Mouse (Mus musculus) gastrocnemius, postnatal 36 days (tissue): Measurements from ENCODE around the gene Nod1. TPM values are rescaled to one million over a fixed set of nuclear protein-coding genes. Genes with fewer than 3 reads are reported as not detected.

Source experiments
- DNase-seq, 2 experiments: peaks; one replicate each; pipeline ENCODE4 v3.0.0; 2022
- intact Hi-C: fragments of 180-260 bp; cut with DNase I; formaldehyde crosslinking; loops from one replicate; pipeline ENCODE4 v1.15.1; 2025
- total RNA-seq, 2 experiments: library from RNA; stranded (reverse); gene quantifications; 2 replicates each; pipeline ENCODE4 v1.2.3; 2021

The Nod1 gene
- total RNA-seq, 2 experiments from 2014 or later = 6.1 to 8.2 TPM

- intact Hi-C loops = no loop called here
Observed at GRCm38 (mm10) chr6:54944551-54944950, 27.9 kb downstream of the Nod1 start.

DNA sequence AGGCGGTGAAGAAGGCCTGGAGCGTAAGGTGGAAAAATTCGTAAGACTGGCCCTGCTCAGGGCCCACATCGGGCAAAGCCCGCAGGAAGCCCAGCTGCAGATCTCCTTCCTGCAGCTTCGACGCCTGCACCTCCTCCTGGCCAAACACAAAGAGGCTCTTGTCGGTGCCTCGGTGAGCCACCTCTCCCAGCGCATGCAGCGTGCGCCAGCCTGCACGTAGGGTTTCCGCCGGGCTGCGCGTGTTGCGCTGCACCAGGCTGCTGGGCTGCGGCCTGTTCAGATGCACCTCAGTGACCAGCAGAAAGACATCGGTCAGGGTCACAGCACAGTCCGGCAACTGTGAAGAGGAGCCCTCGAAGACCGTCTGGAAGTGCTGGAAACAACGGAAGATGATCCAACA lies 28.7 kb downstream of the Nod1 start:
- no peak for DNase-seq
- intact Hi-C loops = no loop called here

More at GRCm38 (mm10) chr6:54944551-54944950, 27.9 kb downstream of the Nod1 start:
- DNase-seq = no peak

DNA sequence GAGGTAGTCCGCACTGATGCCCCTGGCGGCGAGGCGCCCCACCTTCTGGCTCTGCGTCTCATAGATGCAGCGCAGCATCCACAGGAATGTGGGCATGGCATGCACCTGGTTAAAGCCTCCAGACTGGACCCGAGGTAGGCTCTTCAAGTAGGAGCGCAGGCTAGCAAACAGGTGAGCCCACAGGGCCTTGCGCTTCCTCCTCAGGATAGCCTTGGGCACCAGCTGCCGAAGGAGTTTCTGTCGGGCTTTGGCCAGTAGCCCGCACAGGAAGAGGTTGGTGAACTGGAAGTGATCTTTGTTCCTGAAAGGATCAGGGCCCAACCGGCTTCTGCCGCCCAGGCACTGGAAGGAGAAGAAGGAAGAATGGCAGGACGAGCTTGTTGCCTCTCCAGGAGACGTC lies 29.1 kb downstream of the Nod1 start:
- intact Hi-C loops = no loop called here
- DNase-seq = no peak

DNA sequence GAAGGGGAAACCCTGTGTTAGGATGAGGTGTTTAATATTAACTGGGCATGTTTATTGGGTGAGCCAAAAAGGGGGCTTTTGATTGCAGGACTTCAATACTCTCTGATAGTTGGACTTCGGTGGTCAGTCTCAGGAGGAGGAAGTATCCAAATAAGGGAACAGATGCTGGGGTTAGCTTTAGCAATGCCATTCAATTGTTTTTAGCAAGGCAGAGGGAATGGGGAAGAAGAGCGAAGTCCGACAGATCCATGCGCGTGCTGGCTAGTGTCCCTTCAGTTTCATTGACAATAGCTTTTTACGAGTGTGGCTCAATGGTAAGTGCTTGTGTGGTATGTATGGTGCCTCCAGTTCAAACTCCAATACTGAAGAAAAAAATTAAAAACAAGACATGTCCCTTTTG lies 31.3 kb downstream of the Nod1 start:
- intact Hi-C loops = no loop called here

DNA sequence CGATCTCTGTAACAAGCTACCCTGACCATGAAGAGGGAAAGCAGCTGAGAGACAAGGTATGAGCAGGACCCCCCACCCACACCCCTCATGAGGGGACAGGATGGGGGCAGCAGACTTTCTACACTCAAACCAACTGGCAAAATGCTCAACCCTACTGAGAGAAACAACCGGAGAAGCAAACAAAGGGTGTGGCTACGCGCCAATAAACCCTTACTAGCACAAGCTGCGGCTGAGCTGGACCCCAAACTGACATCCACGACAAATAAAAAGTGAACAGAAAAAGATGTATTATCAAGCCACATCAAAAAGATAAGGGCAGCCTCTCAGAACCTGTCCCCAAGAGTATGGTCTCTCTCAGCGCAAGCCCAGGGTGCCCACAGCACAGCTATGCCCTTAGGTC lies 32.3 kb downstream of the Nod1 start:
- DNase-seq = no peak
- intact Hi-C loops = no loop called here

More for the DNA sequence above, 31.3 kb downstream of the Nod1 start:
- no peak for DNase-seq

- intact Hi-C loops = no loop called here
Observed at GRCm38 (mm10) chr6:54939631-54940030, 32.8 kb downstream of the Nod1 start.

DNA sequence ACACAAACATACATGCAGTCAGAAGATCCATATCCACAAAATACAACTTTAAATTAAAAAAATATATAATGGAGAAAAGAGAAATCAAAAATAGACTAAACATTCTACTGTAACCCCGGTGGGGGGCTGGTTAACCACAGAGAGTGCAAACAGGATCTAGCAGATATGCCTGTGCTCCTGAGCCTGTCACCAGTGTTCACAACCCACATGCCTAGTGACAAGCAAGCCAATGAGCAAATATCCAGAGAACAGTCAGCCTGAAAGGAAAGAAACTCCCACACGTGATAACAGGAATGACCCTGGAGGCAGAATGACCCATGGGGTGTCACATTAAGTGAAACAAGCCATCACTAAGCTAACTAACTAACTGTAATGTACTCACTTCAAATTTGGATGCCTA lies 35.9 kb downstream of the Nod1 start:
- intact Hi-C loops = no loop called here
- no peak for DNase-seq

More at GRCm38 (mm10) chr6:54939631-54940030, 32.8 kb downstream of the Nod1 start:
- DNase-seq = peak in 1 of 2 experiments; percentile 53

GRCm38 (mm10) chr6:54934930-54935329 lies 37.5 kb downstream of the Nod1 start:
- intact Hi-C loops = loop anchor here (2.0 kb wide), 1 partner anchor 70 kb away; no protein-coding TSS in a partner anchor
- DNase-seq = peak in 1 of 2 experiments; percentile 6

DNA sequence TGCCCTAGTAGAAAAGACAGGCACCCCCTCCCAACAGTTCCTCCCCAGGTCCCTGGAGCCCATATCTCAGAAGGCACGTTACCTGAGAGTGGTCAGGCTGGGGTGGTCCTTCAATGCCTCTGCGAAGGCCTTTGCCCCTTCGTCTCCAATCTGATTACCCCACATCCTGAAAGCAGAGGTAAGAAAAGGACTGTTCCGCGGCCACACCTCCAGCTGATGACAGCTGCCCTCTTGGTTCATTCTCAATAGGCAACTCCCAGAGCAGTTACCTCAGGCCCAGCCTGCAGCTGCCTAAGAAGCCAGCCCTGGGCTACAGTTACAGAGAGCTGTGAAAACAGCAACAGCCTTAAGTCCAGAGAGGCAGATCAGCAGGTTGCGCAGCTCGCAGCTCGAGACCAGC lies 38.1 kb downstream of the Nod1 start:
- intact Hi-C loops = loop anchor here (2.0 kb wide), 1 partner anchor 70 kb away; no protein-coding TSS in a partner anchor
- DNase-seq = no peak

DNA sequence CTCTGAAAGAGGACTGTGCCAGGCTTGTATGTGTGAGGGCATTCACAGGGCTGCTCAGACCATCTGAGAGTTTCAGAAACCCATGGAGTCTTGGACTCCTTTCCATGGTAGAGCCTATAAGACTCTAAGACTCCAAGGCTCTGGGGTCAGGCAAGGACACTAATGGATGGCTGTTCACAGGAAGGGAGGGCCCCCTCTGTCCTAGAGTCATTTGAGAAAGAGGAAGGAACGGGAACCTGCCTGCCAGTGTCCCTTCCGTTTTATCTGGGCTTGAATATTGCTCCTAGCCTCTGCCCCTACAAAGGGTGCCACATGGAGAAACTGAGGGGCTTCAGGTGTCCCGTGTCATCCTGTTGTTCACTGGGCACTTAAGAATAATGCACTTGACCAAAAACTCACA lies 38.5 kb downstream of the Nod1 start:
- no peak for DNase-seq

DNA sequence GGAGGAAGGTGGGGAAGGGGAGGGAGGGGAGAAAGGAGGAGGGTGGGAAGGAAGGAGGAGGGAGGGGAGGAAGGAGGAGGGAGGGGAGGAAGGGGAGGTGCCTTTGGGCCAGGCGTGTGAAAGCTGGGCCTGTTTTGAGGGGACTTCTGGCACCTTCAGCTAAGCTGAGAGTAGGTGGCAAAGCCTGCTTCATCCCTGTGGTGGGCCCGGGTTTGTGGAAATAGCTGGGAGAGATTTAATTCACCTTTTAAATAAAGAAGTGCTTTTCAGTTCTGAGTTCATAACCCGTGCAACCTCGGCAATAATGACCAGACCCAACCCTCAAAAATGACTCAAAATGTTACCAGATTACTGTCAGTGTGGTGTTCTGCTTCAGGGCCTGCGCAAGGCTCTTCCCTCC lies 39.2 kb downstream of the Nod1 start:
- intact Hi-C loops = no loop called here
- no peak for DNase-seq

More for the DNA sequence above, 38.5 kb downstream of the Nod1 start:
- intact Hi-C loops = loop anchor here (2.0 kb wide), 1 partner anchor 71 kb away; no protein-coding TSS in a partner anchor

DNA sequence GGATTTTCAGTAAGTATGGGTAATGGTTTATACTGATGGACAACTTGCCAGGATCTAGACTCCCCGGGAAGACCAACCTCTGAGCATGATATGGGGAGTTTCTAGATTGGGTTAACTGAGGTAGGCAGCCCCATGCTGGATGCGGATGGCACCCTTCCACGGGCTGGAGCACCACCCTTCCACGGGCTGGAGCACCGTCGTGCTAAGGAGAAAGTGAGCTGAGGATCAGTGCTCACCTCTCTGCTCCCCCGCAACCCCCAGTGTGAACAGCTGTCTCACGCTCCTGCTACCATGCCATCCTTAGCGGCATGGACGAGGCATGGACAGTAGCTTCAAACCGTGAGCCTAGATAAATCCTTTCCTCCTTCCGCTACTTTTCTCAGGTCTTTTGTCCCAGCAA lies 39.9 kb downstream of the Nod1 start:
- intact Hi-C loops = no loop called here
- DNase-seq = no peak

GRCm38 (mm10) chr6:54931641-54932040 lies 40.8 kb downstream of the Nod1 start:
- DNase-seq = no peak
- intact Hi-C loops = no loop called here

DNA sequence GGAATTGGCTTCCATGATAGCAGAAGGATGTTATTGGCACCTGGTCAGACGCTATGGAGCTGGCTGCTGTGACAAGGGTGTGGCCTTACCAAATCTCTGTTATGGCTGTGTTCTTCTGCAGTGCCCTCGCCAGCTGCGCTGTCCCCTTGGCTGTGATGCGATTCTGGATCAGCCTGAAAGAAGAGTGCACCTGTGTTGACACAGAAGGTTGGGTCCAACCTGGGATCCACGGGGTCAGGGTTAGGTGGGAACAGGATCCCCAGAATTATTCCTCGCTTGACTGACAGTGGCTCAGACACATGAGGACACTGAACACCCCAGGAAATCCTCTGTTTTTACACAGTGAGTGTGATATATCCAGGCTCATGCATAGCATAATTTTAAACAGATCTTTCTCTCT lies 44.5 kb downstream of the Nod1 start:
- intact Hi-C loops = no loop called here

DNA sequence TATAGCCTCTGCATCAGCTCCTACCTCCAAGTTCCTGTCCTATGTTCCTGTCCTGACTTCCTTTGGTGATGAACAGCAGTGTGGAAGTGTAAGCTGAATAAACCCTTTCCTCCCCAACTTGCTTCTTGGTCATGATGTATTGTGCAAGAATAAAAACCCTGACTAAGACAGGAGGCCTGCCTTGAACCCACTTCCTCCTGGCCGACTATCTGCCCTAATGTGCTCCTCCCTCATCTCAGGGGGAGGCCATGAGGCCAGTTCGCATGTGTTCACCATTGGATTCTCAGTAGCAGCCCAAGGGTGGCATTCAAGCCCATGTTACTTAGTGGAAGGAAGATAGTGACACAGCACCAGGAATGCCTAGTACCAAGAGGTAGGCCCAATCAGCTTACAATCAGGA lies 45.5 kb downstream of the Nod1 start:
- intact Hi-C loops = no loop called here
- DNase-seq = no peak

More for the DNA sequence above, 44.5 kb downstream of the Nod1 start:
- DNase-seq = no peak

GRCm38 (mm10) chr6:54925736-54926440 lies 46.5 kb downstream of the Nod1 start:
- intact Hi-C loops = no loop called here
- DNase-seq = no peak

GRCm38 (mm10) chr6:54924538-54924937 lies 47.9 kb downstream of the Nod1 start:
- intact Hi-C loops = no loop called here
- DNase-seq = no peak

GRCm38 (mm10) chr6:54918521-54918920 lies 53.9 kb downstream of the Nod1 start:
- no peak for DNase-seq
- intact Hi-C loops = loop anchor here (5.0 kb wide), 4 partner anchors 74 to 249 kb away; partner anchors contain the start of gene Ggct

DNA sequence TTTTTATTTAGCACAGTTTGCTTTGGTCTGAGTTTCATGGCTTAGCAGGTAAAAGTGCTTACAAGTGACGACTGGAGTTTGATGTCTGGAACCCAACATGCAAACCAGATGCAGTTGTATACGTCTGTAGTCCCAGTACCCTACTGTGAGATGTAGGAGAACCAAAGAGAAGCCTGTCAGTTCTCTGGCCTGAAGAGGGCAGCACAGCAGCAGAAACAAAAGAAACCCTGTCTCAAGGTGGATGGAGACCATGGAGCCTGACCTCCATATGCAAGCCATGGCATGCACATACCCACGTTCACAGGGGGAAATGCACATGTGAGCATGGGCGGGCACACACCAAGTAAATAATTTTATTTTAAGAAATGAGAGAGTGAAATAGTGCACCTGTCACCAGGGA lies 54.9 kb downstream of the Nod1 start:
- DNase-seq = peak in 1 of 2 experiments; percentile 37

DNA sequence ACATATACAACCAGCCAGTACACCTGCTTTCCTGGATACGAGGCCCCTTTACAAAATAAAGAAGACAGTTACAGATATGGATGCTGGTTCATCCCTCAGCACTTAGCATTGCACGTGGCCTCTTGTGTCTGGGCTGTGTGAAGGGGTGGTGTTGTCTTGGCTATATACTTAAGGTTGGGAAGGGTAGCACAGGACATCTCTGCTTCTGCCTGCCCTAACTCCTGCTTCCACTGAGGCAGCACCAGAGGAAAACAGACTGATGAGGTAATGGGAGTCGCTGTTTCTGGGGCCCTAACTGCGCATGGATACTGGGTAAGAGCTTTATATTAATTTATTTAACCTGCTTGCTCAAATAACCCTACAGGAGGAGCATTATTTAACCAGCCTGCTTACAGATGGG lies 55.5 kb downstream of the Nod1 start:
- no peak for DNase-seq
- intact Hi-C loops = loop anchor here (2.0 to 5.0 kb wide), 5 partner anchors 52 to 250 kb away; partner anchors contain the start of gene Ggct

More for the DNA sequence above, 54.9 kb downstream of the Nod1 start:
- intact Hi-C loops = loop anchor here (2.0 to 5.0 kb wide), 5 partner anchors 51 to 250 kb away; partner anchors contain the start of gene Ggct

GRCm38 (mm10) chr6:54916163-54916562 lies 56.2 kb downstream of the Nod1 start:
- intact Hi-C loops = loop anchor here (2.0 to 5.0 kb wide), 5 partner anchors 53 to 251 kb away; partner anchors contain the start of gene Ggct

GRCm38 (mm10) chr6:54914977-54915376 lies 57.4 kb downstream of the Nod1 start:
- intact Hi-C loops = loop anchor here (5.0 kb wide), 4 partner anchors 77 to 252 kb away; partner anchors contain the start of gene Ggct
- DNase-seq = no peak

More at GRCm38 (mm10) chr6:54916163-54916562, 56.2 kb downstream of the Nod1 start:
- DNase-seq = no peak
